Mouse (Mus musculus) embryonic facial prominence, embryonic 14.5 days (tissue): ENCODE data around the gene Arhgap10. TPM values are rescaled to one million over a fixed set of nuclear protein-coding genes. Genes with fewer than 3 reads are reported as not detected.

Source experiments
- ATAC-seq: fragments of 200-750 bp; cut with Nextera tagmentation; 2 replicates; pipeline ENCODE4 v1.8.0; 2017; ENCODE audit warnings: low read depth, moderate number of reproducible peaks, moderate TSS enrichment
- DNase-seq: peaks from one replicate; pipeline ENCODE4 v3.0.0-alpha.2; 2015; ENCODE audit warnings: low spot score
- H3K27ac ChIP-seq: fragments of 300-500 bp; sonication (generic); replicated peaks from 2 replicates; pipeline ENCODE4 v1.5.1; 2014; ENCODE audit warnings: low read depth, mild to moderate bottlenecking, low read length, moderate library complexity
- H3K27me3 ChIP-seq: fragments of 300-500 bp; sonication (generic); replicated peaks from 2 replicates; pipeline ENCODE4 v1.6.1; 2014; ENCODE audit warnings: low read length; ENCODE audit not compliant: control insufficient read depth, insufficient read depth
- H3K36me3 ChIP-seq: fragments of 300-500 bp; sonication (generic); 2 replicates; pipeline ENCODE4 v1.6.1; 2014; ENCODE audit warnings: low read length, mixed read lengths; ENCODE audit not compliant: control insufficient read depth, insufficient read depth
- H3K4me1 ChIP-seq: fragments of 300-500 bp; sonication (generic); 2 replicates; pipeline ENCODE4 v1.6.1; 2014; ENCODE audit warnings: antibody characterized with exemption, low read length; ENCODE audit not compliant: control insufficient read depth, insufficient read depth
- H3K4me2 ChIP-seq: fragments of 300-500 bp; sonication (generic); 2 replicates; pipeline ENCODE4 v1.6.1; 2014; ENCODE audit warnings: low read depth, mild to moderate bottlenecking, low read length, moderate library complexity, mixed read lengths
- H3K4me3 ChIP-seq: fragments of 300-500 bp; sonication (generic); 2 replicates; pipeline ENCODE4 v1.5.1; 2014; ENCODE audit warnings: low read depth, mild to moderate bottlenecking, low read length
- H3K9ac ChIP-seq: fragments of 300-500 bp; sonication (generic); 2 replicates; pipeline ENCODE4 v1.6.1; 2014; ENCODE audit warnings: low read depth, mild to moderate bottlenecking, low read length, moderate library complexity, mixed read lengths
- H3K9me3 ChIP-seq: fragments of 300-500 bp; sonication (generic); 2 replicates; pipeline ENCODE4 v1.6.1; 2016; ENCODE audit warnings: low read length; ENCODE audit not compliant: control insufficient read depth
- WGBS: fragments of 180-500 bp; shearing (Covaris S2); extraction: QIAGEN DNeasy Blood & Tissue Kit; methylation state at CpG from one replicate; pipeline ENCODE4 v1.1.7; 2014; 5-methylcytosine and 5-hydroxymethylcytosine counted together
- polyA plus RNA-seq: library from polyadenylated mRNA; unstranded; fragments of >200 nt; fragmentation: Nextera tagmentation; extraction: Ambion mirVana; gene quantifications from 2 replicates; pipeline ENCODE4 v1.2.1, GENCODE M21; 2014

Arhgap10 gene
- polyA plus RNA-seq, 1 experiment from 2014 or later, result 25.9 TPM

GRCm38 (mm10) chr8:77256450-77257084 lies 261.2 kb downstream of the Arhgap10 start:
- Histone ChIP-seq H3K9ac (no peak overlapping the region), H3K36me3 (peaks cover 34% of the 10 kb centered on the region; the same call in 1 of the 2 replicates), H3K4me2 (no peak overlapping the region), H3K9me3 (no peaks in the 10 kb centered on the region), H3K4me3 (no peak overlapping the region), H3K27ac (no peak overlapping the region), H3K4me1 (no peaks in the 10 kb centered on the region), H3K27me3 (no peaks in the 10 kb centered on the region)
- ATAC-seq, result no peak
- no peak for DNase-seq
- WGBS, result 92% methylated on average over 5 of the region's 5 CpGs

- Histone ChIP-seq H3K27me3 (no peaks in the 10 kb centered on the region), H3K27ac (no peak overlapping the region), H3K36me3 (peaks cover 41% of the 10 kb centered on the region; the same call in 1 of the 2 replicates), H3K4me3 (no peak overlapping the region), H3K4me2 (no peak overlapping the region), H3K9me3 (no peaks in the 10 kb centered on the region), H3K4me1 (no peaks in the 10 kb centered on the region), H3K9ac (no peak overlapping the region)
- no peak for ATAC-seq
- DNase-seq, result no peak
- WGBS, result 70% methylated on average over 5 of the region's 5 CpGs
Observed at GRCm38 (mm10) chr8:77254466-77254865, 263.3 kb downstream of the Arhgap10 start.

GRCm38 (mm10) chr8:77251134-77251533 lies 266.6 kb downstream of the Arhgap10 start:
- Histone ChIP-seq H3K4me1 (no peaks in the 10 kb centered on the region), H3K9ac (no peak overlapping the region), H3K36me3 (peaks cover 31% of the 10 kb centered on the region), H3K4me3 (no peak overlapping the region), H3K27me3 (no peaks in the 10 kb centered on the region), H3K27ac (no peak overlapping the region), H3K4me2 (no peak overlapping the region), H3K9me3 (no peaks in the 10 kb centered on the region)
- no peak for DNase-seq
- 87% methylated on average over 5 of the region's 5 CpGs for WGBS
- ATAC-seq, result no peak

DNA sequence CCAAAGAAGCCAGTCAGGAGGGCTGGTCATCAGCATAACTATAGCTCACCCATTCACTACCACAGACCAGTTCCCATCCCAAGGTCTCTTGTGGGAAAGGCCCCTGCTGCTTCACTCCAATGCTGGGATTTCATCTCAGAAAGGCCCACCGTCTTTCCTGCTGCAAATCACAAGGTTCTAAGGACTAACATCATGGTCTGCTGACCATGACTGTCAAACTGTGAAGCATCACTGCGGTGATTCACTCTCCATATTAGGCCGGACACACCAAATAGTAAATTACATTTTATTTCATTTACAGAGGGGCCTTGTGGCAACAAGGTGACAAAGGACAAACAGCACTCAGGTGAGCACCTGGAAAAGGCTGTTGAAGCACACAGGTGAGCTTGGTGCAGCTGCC lies 267.7 kb downstream of the Arhgap10 start:
- no peaks in the 10 kb centered on the region for H3K27me3 ChIP-seq
- H3K4me2 ChIP-seq, result no peak overlapping the region
- DNase-seq, result no peak
- H3K9me3 ChIP-seq, result no peaks in the 10 kb centered on the region
- no peak overlapping the region for H3K27ac ChIP-seq
- no peak for ATAC-seq
- H3K4me3 ChIP-seq, result no peak overlapping the region
- no peak overlapping the region for H3K9ac ChIP-seq
- 90% methylated on average over 3 of the region's 3 CpGs for WGBS
- H3K4me1 ChIP-seq, result no peaks in the 10 kb centered on the region
- peaks cover 24% of the 10 kb centered on the region for H3K36me3 ChIP-seq

DNA sequence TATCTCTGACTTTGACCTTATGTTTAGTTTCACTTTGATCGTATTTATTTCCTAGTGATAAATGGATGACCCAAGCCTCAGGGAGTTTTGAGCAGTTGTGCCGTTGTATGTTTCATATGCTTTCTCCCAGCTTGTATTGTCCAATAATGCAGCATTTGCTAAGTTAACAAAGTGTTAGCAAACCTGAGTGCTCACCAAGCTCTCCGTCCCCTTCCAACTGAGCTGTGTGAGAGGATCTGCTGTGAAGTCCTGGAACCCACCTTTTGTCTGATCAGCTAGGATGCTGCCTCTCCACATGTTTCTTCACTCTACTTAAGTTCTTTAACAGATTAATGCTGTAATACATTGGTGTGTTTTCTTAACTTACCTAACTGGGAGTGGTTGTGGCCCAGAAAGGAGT lies 276.4 kb downstream of the Arhgap10 start:
- Histone ChIP-seq H3K9me3 (no peaks in the 10 kb centered on the region), H3K4me3 (no peak overlapping the region), H3K27me3 (no peaks in the 10 kb centered on the region), H3K4me2 (no peak overlapping the region), H3K36me3 (peaks cover under 1% of the 10 kb centered on the region; the same call in 1 of the 2 replicates), H3K27ac (no peak overlapping the region), H3K9ac (no peak overlapping the region), H3K4me1 (0 out of 2 replicates have a peak, but pooled peaks cover 3% of the 10 kb centered on the region)
- DNase-seq, result no peak
- ATAC-seq, result no peak
- 96% methylated on average over 3 of the region's 3 CpGs for WGBS

DNA sequence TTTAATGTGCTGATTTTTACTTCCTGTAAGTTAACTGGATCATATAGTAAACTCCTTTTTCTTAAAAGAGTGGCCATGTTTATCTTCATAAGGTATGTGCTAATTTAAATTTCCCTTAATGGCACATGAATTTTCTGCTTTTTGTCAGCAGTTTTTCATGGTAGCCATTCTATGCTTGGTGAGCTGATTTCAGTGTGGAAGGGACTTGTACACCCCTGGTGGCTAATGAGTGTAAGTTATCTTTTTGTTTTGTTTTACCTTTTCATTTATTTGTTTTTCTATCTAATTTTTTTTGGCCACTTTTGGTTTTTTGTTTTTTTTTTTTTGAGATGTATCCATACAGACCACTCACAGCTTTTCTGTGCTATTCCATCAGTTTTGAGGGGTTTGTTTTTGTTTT lies 278.3 kb downstream of the Arhgap10 start:
- Histone ChIP-seq H3K27ac (no peak overlapping the region), H3K9ac (no peak overlapping the region), H3K36me3 (no peaks in the 10 kb centered on the region; the same call in 1 of the 2 replicates), H3K9me3 (no peaks in the 10 kb centered on the region), H3K4me2 (no peak overlapping the region), H3K4me1 (0 out of 2 replicates have a peak, but pooled peaks cover 3% of the 10 kb centered on the region), H3K27me3 (no peaks in the 10 kb centered on the region), H3K4me3 (no peak overlapping the region)
- DNase-seq (no peak), ATAC-seq (no peak)

- H3K4me1 ChIP-seq, result peaks cover 3% of the 10 kb centered on the region; the same call in 1 of the 2 replicates
- no peak overlapping the region for H3K27ac ChIP-seq
- no peaks in the 10 kb centered on the region for H3K27me3 ChIP-seq
- H3K4me3 ChIP-seq, result no peak overlapping the region
- H3K36me3 ChIP-seq, result no peaks in the 10 kb centered on the region
- no peaks in the 10 kb centered on the region for H3K9me3 ChIP-seq
- no peak overlapping the region for H3K9ac ChIP-seq
- DNase-seq, result no peak
- 80% methylated on average over 1 of the region's 1 CpGs for WGBS
- no peak for ATAC-seq
- no peak overlapping the region for H3K4me2 ChIP-seq
Observed at GRCm38 (mm10) chr8:77236701-77237100, 281.1 kb downstream of the Arhgap10 start.

- no peak for ATAC-seq
- Histone ChIP-seq H3K4me3 (no peak overlapping the region), H3K4me1 (peaks cover 7% of the 10 kb centered on the region; the same call in 1 of the 2 replicates), H3K27me3 (no peaks in the 10 kb centered on the region), H3K9ac (no peak overlapping the region), H3K9me3 (no peaks in the 10 kb centered on the region), H3K4me2 (no peak overlapping the region), H3K36me3 (no peaks in the 10 kb centered on the region), H3K27ac (no peak overlapping the region)
- 89% methylated on average over 3 of the region's 3 CpGs for WGBS
- no peak for DNase-seq
Observed at GRCm38 (mm10) chr8:77232411-77232810, 285.3 kb downstream of the Arhgap10 start.

- 56% methylated on average over 6 of the region's 6 CpGs for WGBS
- Histone ChIP-seq H3K4me2 (no peak overlapping the region), H3K36me3 (no peaks in the 10 kb centered on the region), H3K4me3 (no peak overlapping the region), H3K27ac (no peak overlapping the region), H3K27me3 (no peaks in the 10 kb centered on the region), H3K4me1 (peaks cover 7% of the 10 kb centered on the region; the same call in 1 of the 2 replicates), H3K9ac (no peak overlapping the region), H3K9me3 (no peaks in the 10 kb centered on the region)
- no peak for DNase-seq
- ATAC-seq, result no peak
Observed at GRCm38 (mm10) chr8:77231834-77232233, 285.9 kb downstream of the Arhgap10 start.
